Mouse (Mus musculus) gastrocnemius, postnatal 10 days (tissue): ENCODE results near the gene Tmem102. TPM values are rescaled to one million over a fixed set of nuclear protein-coding genes. Genes with fewer than 3 reads are reported as not detected.

ENCODE experiments used
- DNase-seq: peaks from one replicate; pipeline ENCODE4 v3.0.0; 2021; ENCODE audit warnings: mixed read lengths
- total RNA-seq, 2 experiments: library from RNA; stranded (reverse); gene quantifications; 2 replicates each; pipeline ENCODE4 v1.2.3; 2021

The Tmem102 gene
- total RNA-seq, 2 experiments from 2014 or later = not detected

- no peak for DNase-seq
These were observed 18.1 kb downstream of the Tmem102 start for GRCm38 (mm10) chr11:69787306-69787705.

- DNase-seq = no peak
These were observed 20.6 kb downstream of the Tmem102 start for GRCm38 (mm10) chr11:69784793-69785272.

- no peak for DNase-seq
These were observed 23.6 kb downstream of the Tmem102 start for GRCm38 (mm10) chr11:69781828-69782227.

- DNase-seq = no peak
These were observed 26.4 kb downstream of the Tmem102 start for GRCm38 (mm10) chr11:69778985-69779384.

GRCm38 (mm10) chr11:69778258-69778982 lies 27.0 kb downstream of the Tmem102 start:
- no peak for DNase-seq

- DNase-seq = no peak
These were observed 27.7 kb downstream of the Tmem102 start for GRCm38 (mm10) chr11:69777504-69778257.

- no peak for DNase-seq
These were observed 28.9 kb downstream of the Tmem102 start for GRCm38 (mm10) chr11:69776488-69776887.

GRCm38 (mm10) chr11:69775716-69776115 lies 29.7 kb downstream of the Tmem102 start:
- no peak for DNase-seq

- no peak for DNase-seq
These were observed 30.5 kb downstream of the Tmem102 start for GRCm38 (mm10) chr11:69774961-69775360.

GRCm38 (mm10) chr11:69767625-69767909 lies 37.9 kb downstream of the Tmem102 start:
- no peak for DNase-seq

GRCm38 (mm10) chr11:69766872-69767624 lies 38.4 kb downstream of the Tmem102 start:
- no peak for DNase-seq

- peak; percentile 71 for DNase-seq
These were observed 39.3 kb downstream of the Tmem102 start for GRCm38 (mm10) chr11:69766126-69766609.

- peak; percentile 63 for DNase-seq
These were observed 40.0 kb downstream of the Tmem102 start, which contains the start of gene Zbtb4 for GRCm38 (mm10) chr11:69765221-69766125. Gene Zbtb4 (plus strand): TSS chr11:69765912.

- no peak for DNase-seq
These were observed 41.9 kb downstream of the Tmem102 start for GRCm38 (mm10) chr11:69763551-69763950.

GRCm38 (mm10) chr11:69761868-69762267 lies 43.6 kb downstream of the Tmem102 start, which contains the start of gene Slc35g3:
Gene Slc35g3 (minus strand): TSS chr11:69761968.
- no peak for DNase-seq

GRCm38 (mm10) chr11:69760901-69761200 lies 44.6 kb downstream of the Tmem102 start:
- DNase-seq = no peak

- DNase-seq = no peak
These were observed 45.1 kb downstream of the Tmem102 start for GRCm38 (mm10) chr11:69760160-69760900.

- DNase-seq = peak; percentile 73
These were observed 46.3 kb downstream of the Tmem102 start for GRCm38 (mm10) chr11:69758971-69759721.

- DNase-seq = peak; percentile 98
These were observed 46.9 kb downstream of the Tmem102 start, which contains the start of gene Polr2a for GRCm38 (mm10) chr11:69758478-69758970. Gene Polr2a (minus strand): TSS chr11:69758637.

GRCm38 (mm10) chr11:69758090-69758456 lies 47.4 kb downstream of the Tmem102 start:
- DNase-seq = peak; percentile 99
